Mouse (Mus musculus): ENCODE data around the gene Ephb4. TPM values are rescaled to one million over a fixed set of nuclear protein-coding genes. Genes with fewer than 3 reads are reported as not detected.
A peak's percentile ranks its signal among the peaks of the same experiment; 100 is the strongest.

Ephb4 gene
- polyA plus RNA-seq, 1 experiment from 2014 or later: 10.8 TPM

GRCm38 (mm10) chr5:137348482-137349383 lies 1.2 kb upstream of the Ephb4 start:
- H3K4me2 ChIP-seq: peak overlapping the region; percentile 90
- peaks cover 46% of the 10 kb centered on the region for H3K4me1 ChIP-seq (replicated peaks)
- peak overlapping the region; percentile 55 for H3K4me3 ChIP-seq
- peaks cover 2% of the 10 kb centered on the region; the same call in 1 of the 2 replicates for H3K36me3 ChIP-seq
- H3K27ac ChIP-seq (replicated peaks): peak overlapping the region; percentile 49
- ATAC-seq (ENCODE audit: low read depth): 0 out of 2 replicates have a peak, but pooled peaks have one; percentile 6
- no peaks in the 10 kb centered on the region for H3K9me3 ChIP-seq
- under 1% methylated on average over 33 of the region's 33 CpGs for WGBS
- H3K9ac ChIP-seq: peak overlapping the region; percentile 64
- H3K27me3 ChIP-seq: peaks cover 30% of the 10 kb centered on the region

- peak; percentile 49 for ATAC-seq (ENCODE audit: low read depth)
- Histone ChIP-seq H3K36me3 (peaks cover 15% of the 10 kb centered on the region; the same call in 1 of the 2 replicates), H3K4me3 (peak overlapping the region; percentile 55), H3K4me2 (peak overlapping the region; percentile 90), H3K9me3 (no peaks in the 10 kb centered on the region), H3K4me1 (replicated peaks) (peaks cover 46% of the 10 kb centered on the region), H3K27ac (replicated peaks) (peak overlapping the region; percentile 76), H3K9ac (peak overlapping the region; percentile 79), H3K27me3 (peaks cover 30% of the 10 kb centered on the region)
- under 1% methylated on average over 55 of the region's 55 CpGs for WGBS
Observed at GRCm38 (mm10) chr5:137350205-137351057, 522 bp downstream of the Ephb4 start.

- 3% methylated on average over 8 of the region's 8 CpGs for WGBS
Observed at GRCm38 (mm10) chr5:137351058-137351380, 1.1 kb downstream of the Ephb4 start.

GRCm38 (mm10) chr5:137351394-137351793 lies 1.5 kb downstream of the Ephb4 start:
- no peaks in the 10 kb centered on the region for H3K9me3 ChIP-seq
- ATAC-seq (ENCODE audit: low read depth): no peak
- peaks cover 46% of the 10 kb centered on the region for H3K4me1 ChIP-seq (replicated peaks)
- 10% methylated on average over 4 of the region's 4 CpGs for WGBS
- H3K27ac ChIP-seq (replicated peaks): no peak overlapping the region
- H3K36me3 ChIP-seq: peaks cover 23% of the 10 kb centered on the region; the same call in 1 of the 2 replicates
- H3K4me3 ChIP-seq: peak overlapping the region; percentile 55
- H3K4me2 ChIP-seq: peak overlapping the region; percentile 90
- H3K9ac ChIP-seq: peak overlapping the region; percentile 79
- peaks cover 30% of the 10 kb centered on the region for H3K27me3 ChIP-seq

More at GRCm38 (mm10) chr5:137351058-137351380, 1.1 kb downstream of the Ephb4 start:
- 0 out of 2 replicates have a peak overlapping the region, but pooled peaks have one; percentile 76 for H3K27ac ChIP-seq (replicated peaks)
- peak overlapping the region; percentile 90 for H3K4me2 ChIP-seq
- peaks cover 20% of the 10 kb centered on the region; the same call in 1 of the 2 replicates for H3K36me3 ChIP-seq
- peak overlapping the region; percentile 55 for H3K4me3 ChIP-seq
- H3K9me3 ChIP-seq: no peaks in the 10 kb centered on the region
- peak overlapping the region; percentile 79 for H3K9ac ChIP-seq
- ATAC-seq (ENCODE audit: low read depth): no peak
- H3K4me1 ChIP-seq (replicated peaks): peaks cover 46% of the 10 kb centered on the region
- peaks cover 30% of the 10 kb centered on the region for H3K27me3 ChIP-seq

GRCm38 (mm10) chr5:137352011-137352975 lies 2.4 kb downstream of the Ephb4 start:
- Histone ChIP-seq H3K27me3 (peaks cover 30% of the 10 kb centered on the region), H3K9me3 (no peaks in the 10 kb centered on the region), H3K4me1 (replicated peaks) (peaks cover 46% of the 10 kb centered on the region), H3K27ac (replicated peaks) (no peak overlapping the region), H3K4me2 (peak overlapping the region; percentile 90), H3K9ac (peak overlapping the region; percentile 79), H3K4me3 (peak overlapping the region; percentile 55), H3K36me3 (peaks cover 24% of the 10 kb centered on the region; the same call in 1 of the 2 replicates)
- no peak for ATAC-seq (ENCODE audit: low read depth)
- 21% methylated on average over 16 of the region's 16 CpGs for WGBS

GRCm38 (mm10) chr5:137354091-137354490 lies 4.2 kb downstream of the Ephb4 start:
- Histone ChIP-seq H3K36me3 (peaks cover 29% of the 10 kb centered on the region; the same call in 1 of the 2 replicates), H3K4me2 (no peak overlapping the region), H3K4me3 (no peak overlapping the region), H3K4me1 (replicated peaks) (peaks cover 35% of the 10 kb centered on the region), H3K27me3 (peaks cover 19% of the 10 kb centered on the region), H3K27ac (replicated peaks) (no peak overlapping the region), H3K9ac (no peak overlapping the region), H3K9me3 (no peaks in the 10 kb centered on the region)
- ATAC-seq (ENCODE audit: low read depth): no peak
- 90% methylated on average over 17 of the region's 17 CpGs for WGBS

- H3K36me3 ChIP-seq: peaks cover 61% of the 10 kb centered on the region
- 50% methylated on average over 7 of the region's 7 CpGs for WGBS
- H3K4me1 ChIP-seq (replicated peaks): no peaks in the 10 kb centered on the region
- no peaks in the 10 kb centered on the region for H3K9me3 ChIP-seq
- no peak overlapping the region for H3K27ac ChIP-seq (replicated peaks)
- no peak overlapping the region for H3K9ac ChIP-seq
- H3K4me3 ChIP-seq: no peak overlapping the region
- no peaks in the 10 kb centered on the region for H3K27me3 ChIP-seq
- no peak overlapping the region for H3K4me2 ChIP-seq
- no peak for ATAC-seq (ENCODE audit: low read depth)
Observed at GRCm38 (mm10) chr5:137358382-137358781, 8.5 kb downstream of the Ephb4 start.

- H3K9me3 ChIP-seq: no peaks in the 10 kb centered on the region
- H3K27me3 ChIP-seq: no peaks in the 10 kb centered on the region
- H3K27ac ChIP-seq (replicated peaks): no peak overlapping the region
- H3K36me3 ChIP-seq: peaks cover 78% of the 10 kb centered on the region
- ATAC-seq (ENCODE audit: low read depth): no peak
- WGBS: 93% methylated on average over 11 of the region's 11 CpGs
- no peak overlapping the region for H3K9ac ChIP-seq
- no peaks in the 10 kb centered on the region for H3K4me1 ChIP-seq (replicated peaks)
- no peak overlapping the region for H3K4me3 ChIP-seq
- no peak overlapping the region for H3K4me2 ChIP-seq
Observed at GRCm38 (mm10) chr5:137369665-137370064, 19.8 kb downstream of the Ephb4 start.

- ATAC-seq (ENCODE audit: low read depth): no peak
- Histone ChIP-seq H3K36me3 (peaks cover 44% of the 10 kb centered on the region), H3K9me3 (no peaks in the 10 kb centered on the region), H3K9ac (no peak overlapping the region), H3K4me2 (no peak overlapping the region), H3K4me3 (no peak overlapping the region), H3K27me3 (no peaks in the 10 kb centered on the region), H3K4me1 (replicated peaks) (peaks cover 16% of the 10 kb centered on the region), H3K27ac (replicated peaks) (no peak overlapping the region)
- WGBS: 83% methylated on average over 12 of the region's 12 CpGs
Observed at GRCm38 (mm10) chr5:137373371-137373950, 23.6 kb downstream of the Ephb4 start.

GRCm38 (mm10) chr5:137374521-137375080 lies 24.7 kb downstream of the Ephb4 start:
- Histone ChIP-seq H3K9me3 (no peaks in the 10 kb centered on the region), H3K9ac (no peak overlapping the region), H3K4me3 (no peak overlapping the region), H3K27ac (replicated peaks) (no peak overlapping the region), H3K4me2 (no peak overlapping the region), H3K4me1 (replicated peaks) (peaks cover 16% of the 10 kb centered on the region), H3K27me3 (no peaks in the 10 kb centered on the region), H3K36me3 (peaks cover 40% of the 10 kb centered on the region)
- 93% methylated on average over 4 of the region's 4 CpGs for WGBS
- no peak for ATAC-seq (ENCODE audit: low read depth)

All from neural tube, embryonic 13.5 days (tissue).